Mouse (Mus musculus): Measurements from ENCODE around the gene Atp2c2.

DNA sequence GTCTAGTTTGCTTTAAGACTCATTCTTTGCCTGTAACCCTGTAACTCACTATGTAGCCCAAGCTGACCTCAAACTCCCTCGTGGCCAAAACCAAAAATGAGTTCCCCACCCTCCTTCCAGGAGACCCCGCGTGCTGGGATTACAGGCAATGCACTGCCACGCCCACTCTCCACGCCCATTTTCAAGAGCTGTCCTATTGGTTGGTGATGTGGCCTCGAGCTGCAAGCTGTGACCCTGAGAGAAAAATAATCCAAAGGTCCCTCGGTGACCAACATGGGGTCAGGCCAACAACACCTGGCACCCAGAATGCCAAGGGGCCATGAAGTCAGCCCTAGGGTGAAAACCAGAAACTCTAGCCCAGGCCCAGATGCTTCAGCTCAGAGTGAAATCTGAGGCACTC lies 94.9 kb downstream of the Atp2c2 start:
- TF ChIP-seq CTCF (IDR thresholded peaks at IDR 0.05; ENCODE audit: borderline replicate concordance, insufficient read depth, low read depth, low read length) (no peak), POLR2A (IDR thresholded peaks at IDR 0.05; ENCODE audit: borderline replicate concordance, insufficient read depth, low read length) (no peak)
